Mouse (Mus musculus) adrenal gland, postnatal 14 days (tissue): ENCODE results near the gene Dnttip1. TPM values are rescaled to one million over a fixed set of nuclear protein-coding genes. Genes with fewer than 3 reads are reported as not detected.
"Not testable (repeated sequence)": the region's sequence is repeated elsewhere in the genome, so short reads cannot be mapped to it uniquely, and the experiment has no call there.

Experiments used
- DNase-seq: peaks from one replicate; pipeline ENCODE4 v3.0.0; 2021; ENCODE audit warnings: mixed read lengths
- total RNA-seq: library from RNA; stranded (reverse); gene quantifications from 2 replicates; pipeline ENCODE4 v1.2.3, GENCODE M21; 2021

Dnttip1 gene
- total RNA-seq, 1 experiment from 2014 or later: 39.6 TPM

GRCm38 (mm10) chr2:164781876-164782275, 36.1 kb downstream of the Dnttip1 start:
- no peak for DNase-seq

DNA sequence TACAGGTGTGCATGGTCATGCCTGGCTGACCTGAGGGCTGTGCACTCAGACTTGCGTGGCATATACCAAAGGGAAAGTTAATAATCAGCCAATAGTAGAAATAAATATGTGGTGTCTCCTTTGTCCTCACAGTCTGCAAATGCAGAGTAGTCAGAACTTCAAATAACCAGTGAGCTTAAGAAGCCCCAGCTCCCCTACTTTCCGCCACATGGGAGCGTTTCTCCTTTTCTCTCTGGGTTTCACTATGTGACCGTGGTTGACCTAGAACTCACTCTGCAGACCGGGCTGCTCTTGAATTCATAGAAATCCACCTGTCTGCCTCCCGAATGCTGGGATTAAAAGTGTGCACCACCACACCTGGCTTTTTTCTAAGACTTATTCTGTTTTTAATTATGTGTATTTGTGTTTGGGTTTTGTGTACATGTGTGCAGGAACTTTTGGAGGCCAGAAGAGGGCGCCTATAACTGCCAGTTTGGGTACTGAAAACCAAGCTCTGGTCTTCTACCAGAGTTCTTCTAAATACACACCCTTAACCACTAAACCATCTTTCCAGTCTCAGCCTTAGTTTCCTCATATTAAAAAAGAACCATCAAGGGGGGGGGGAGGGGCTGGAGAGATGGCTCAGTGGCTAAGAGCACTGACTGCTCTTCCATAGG, 38.3 kb downstream of the Dnttip1 start:
- no peak for DNase-seq

- no peak for DNase-seq
Measured at GRCm38 (mm10) chr2:164784869-164785420, 39.2 kb downstream of the Dnttip1 start.

DNA sequence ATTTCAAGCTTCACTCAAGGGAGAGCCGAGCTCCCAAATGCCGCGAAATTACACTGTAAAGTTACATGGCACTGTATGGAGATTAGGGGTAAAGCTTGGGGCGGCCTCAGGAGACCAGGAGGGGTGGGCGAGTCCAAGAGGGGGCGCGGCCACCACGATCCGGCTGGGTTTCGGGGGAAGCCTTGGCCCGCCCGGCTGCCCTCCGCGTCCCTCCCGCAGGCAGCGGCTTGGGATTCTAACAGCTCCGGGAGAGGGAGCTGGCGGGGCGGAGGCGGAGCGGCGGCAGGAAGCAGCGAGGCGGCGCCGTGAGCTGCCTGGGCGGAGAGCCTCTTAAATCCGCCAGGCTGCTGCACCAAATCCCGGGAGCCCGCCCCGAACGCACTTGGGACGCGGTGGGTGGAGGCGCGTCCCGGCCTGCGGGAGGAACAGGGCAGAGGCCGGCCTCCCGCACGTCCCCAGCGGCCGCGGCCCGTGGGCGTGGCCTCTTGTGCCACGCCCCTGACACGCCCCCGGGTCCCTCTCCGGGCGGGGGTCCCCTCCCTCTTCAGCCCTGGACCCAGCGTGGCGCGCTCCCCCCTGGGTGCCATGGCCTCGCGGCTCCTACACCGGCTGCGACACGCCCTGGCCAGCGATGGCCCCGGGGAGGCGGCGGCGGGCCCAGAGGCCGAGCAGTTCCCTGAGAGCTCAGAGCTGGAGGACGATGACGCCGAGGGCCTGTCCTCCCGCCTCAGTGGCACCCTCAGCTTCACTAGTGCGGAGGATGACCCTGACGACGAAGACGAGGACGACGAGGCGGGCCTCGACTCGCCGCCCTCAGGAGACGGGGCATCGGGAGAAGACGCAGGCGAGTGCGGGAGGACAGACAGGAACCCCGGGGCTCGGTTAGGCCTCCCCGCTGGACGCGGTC, 40.0 kb downstream of the Dnttip1 start, which contains the start of gene Snx21:
TSS of gene Snx21 (plus strand) at position 343 of the 907 bp plus-strand sequence.
- peak; percentile 94 for DNase-seq

DNA sequence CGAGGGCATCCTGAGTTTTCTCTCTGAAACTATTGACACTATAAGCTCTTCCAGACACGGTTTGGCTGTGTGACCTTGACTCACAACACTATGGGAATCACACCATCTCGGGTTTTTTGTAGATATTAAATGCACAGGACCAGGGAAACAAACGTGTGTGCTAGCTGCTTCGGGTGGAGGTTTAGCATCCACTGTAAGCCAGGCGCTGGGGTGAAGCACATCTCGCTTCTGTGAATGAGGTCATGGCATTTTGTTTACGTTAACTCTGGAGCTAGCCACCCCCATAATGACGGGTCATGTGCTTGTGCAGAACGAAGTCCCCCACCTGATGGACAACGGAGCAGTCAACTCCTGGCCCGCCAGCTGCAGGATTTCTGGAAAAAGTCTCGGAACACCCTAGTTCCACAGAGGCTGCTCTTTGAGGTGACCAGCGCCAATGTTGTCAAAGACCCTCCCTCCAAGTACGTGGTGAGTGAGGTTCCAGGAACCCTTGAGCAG, 40.7 kb downstream of the Dnttip1 start:
- DNase-seq: no peak

GRCm38 (mm10) chr2:164787032-164787431, 41.2 kb downstream of the Dnttip1 start:
- DNase-seq: no peak

- DNase-seq: no peak
Measured at GRCm38 (mm10) chr2:164787779-164788178, 42.0 kb downstream of the Dnttip1 start.

GRCm38 (mm10) chr2:164788411-164788810, 42.6 kb downstream of the Dnttip1 start:
- DNase-seq: no peak

DNA sequence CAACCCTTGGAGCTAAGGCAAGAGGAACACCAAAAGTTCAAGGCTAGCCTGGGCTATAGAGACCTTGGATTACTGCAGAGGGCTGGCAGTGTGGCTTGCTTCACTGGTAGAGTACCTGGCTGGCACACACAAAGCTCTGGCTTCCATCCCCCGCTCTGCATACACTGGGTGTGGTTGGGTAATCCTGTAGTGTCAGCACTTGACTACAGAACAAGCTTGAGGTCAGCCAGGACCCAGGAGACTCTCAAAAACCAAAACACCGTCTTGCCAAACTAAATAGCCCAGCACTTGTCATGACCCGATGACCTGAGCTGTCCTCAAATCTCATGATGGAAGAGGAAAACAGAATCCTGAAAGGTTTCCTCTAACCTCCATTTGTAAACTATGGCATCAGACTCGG, 44.7 kb downstream of the Dnttip1 start:
- DNase-seq: peak; percentile 73

DNA sequence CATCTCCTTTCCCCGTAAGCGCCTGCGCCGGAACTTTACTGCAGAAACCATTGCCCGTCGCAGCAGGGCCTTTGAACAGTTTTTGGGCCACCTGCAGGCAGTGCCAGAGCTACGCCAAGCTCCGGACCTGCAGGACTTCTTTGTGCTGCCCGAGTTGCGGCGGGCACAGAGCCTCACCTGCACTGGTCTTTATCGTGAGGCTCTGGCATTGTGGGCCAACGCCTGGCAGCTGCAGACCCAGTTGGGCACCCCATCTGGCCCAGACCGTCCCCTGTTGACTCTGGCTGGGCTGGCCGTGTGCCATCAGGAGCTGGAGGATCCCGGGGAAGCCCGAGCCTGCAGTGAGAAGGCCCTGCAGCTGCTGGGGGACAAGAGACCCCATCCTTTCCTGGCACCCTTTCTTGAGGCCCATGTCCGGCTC, 46.1 kb downstream of the Dnttip1 start:
- DNase-seq: no peak

- DNase-seq: peak; percentile 66
Measured at GRCm38 (mm10) chr2:164792400-164793190, 46.8 kb downstream of the Dnttip1 start.

- peak; percentile 83 for DNase-seq
Measured at GRCm38 (mm10) chr2:164793236-164793635, 47.5 kb downstream of the Dnttip1 start.

- no peak for DNase-seq
Measured at GRCm38 (mm10) chr2:164793772-164794171, 48.0 kb downstream of the Dnttip1 start.

DNA sequence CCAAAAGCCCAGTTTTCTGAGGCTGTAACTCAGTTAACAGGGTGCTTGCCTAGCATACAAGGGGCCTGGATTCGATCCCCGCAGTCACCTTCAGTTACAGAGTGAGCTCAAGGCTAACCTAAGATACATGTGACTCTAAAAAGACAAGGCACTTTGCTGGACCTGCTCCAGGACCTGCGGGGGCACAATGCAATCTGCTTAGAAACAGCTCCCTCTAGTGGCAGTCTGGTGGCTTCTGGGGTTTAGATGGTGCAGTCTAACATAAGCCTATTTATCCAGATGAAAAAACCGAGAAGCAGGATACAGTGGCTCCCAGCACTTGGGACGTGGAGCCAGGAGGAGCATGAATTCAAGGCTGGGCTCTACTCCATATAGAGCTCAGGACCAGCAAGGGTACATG, 48.5 kb downstream of the Dnttip1 start:
- peak; percentile 96 for DNase-seq

- DNase-seq: peak; percentile 47
Measured at GRCm38 (mm10) chr2:164795868-164796267, 50.1 kb downstream of the Dnttip1 start.

GRCm38 (mm10) chr2:164798554-164798953, 52.8 kb downstream of the Dnttip1 start:
- not testable (repeated sequence) for DNase-seq

DNA sequence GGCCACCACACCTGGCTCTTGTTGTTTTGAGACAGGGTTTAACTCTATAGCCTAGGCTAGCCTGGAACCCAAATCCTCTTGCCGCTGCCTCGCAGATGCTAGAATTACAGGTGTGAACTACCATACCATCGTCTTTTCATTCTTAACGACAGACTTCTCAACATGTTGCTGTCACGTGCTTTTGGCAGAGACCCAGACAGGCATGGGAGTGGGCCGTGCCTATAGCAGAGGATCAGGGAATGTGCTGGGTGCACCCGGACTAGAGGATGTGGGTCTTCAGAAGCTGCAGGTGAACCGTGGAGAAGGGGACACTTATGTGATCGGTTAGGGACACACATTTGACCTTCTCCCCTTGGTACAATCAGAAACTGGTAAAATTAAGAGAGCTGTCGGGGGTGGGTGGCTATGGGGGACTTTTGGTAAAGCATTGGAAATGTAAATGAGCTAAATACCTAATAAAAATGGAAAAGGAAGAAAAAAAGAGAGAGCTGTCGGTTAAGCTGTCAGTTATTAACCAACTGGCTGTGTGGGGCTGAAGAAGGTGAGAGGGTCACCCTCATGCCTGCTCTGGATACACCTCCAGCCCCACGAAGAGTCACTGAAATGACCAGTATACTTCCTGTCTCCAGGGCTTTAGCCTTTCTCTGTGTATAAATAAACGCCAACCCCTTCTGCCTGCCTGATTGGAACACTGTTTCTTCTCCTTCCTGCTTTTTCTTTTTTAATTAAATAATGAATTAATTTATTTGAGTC, 54.6 kb downstream of the Dnttip1 start:
- DNase-seq: no peak

DNA sequence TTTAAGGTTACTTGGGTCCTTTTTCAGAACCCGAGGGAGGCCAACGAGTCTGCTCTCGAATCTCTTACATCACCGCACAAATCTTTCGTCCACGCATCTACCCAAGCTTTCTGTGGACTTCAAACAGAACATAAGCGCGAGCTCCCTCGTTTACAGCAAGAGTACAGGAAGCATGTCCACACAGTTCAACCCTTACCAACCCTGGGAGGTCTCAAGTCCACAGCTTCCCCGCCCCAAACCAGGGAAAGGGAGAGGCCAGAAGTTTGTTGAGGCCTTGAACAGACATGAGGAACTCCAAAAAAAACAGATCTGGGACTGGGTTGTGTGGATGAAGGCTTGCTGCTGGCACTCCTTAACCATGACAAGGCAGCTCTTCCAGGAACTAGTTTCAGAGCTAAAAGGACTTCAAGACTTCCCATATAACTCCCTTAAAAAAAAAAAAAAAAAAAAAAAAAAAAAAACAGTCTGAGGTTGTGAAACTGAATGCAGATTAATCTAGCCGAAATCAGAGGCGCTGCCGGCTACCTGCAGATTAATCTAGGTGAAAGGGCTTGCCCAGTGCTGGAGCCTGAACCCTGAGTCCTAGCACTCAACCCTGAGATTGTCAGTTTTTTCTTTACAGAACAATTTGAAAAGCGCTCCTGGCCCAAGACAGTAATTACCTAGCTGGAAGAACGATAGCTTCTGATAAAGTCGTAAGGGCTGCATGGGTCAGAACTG, 57.6 kb downstream of the Dnttip1 start:
- DNase-seq: no peak

DNA sequence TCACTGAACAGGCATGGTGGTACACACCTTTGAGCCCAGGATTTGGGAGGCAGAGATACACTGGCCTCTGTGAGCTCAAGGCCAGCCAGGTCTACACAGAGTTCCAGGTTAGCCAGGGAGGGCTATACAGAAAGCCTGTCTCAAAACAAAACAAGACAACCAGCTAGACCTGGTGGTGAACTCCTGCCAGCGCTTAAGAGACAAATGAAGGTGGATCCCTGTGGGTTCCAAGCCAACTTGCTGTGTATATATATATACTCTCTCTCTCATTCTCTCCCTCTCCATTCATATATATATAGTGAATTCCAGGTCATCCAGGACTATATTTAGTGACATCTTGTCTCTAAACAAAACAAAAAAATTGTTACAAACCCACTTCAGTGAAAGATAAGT, 58.1 kb downstream of the Dnttip1 start:
- no peak for DNase-seq

DNA sequence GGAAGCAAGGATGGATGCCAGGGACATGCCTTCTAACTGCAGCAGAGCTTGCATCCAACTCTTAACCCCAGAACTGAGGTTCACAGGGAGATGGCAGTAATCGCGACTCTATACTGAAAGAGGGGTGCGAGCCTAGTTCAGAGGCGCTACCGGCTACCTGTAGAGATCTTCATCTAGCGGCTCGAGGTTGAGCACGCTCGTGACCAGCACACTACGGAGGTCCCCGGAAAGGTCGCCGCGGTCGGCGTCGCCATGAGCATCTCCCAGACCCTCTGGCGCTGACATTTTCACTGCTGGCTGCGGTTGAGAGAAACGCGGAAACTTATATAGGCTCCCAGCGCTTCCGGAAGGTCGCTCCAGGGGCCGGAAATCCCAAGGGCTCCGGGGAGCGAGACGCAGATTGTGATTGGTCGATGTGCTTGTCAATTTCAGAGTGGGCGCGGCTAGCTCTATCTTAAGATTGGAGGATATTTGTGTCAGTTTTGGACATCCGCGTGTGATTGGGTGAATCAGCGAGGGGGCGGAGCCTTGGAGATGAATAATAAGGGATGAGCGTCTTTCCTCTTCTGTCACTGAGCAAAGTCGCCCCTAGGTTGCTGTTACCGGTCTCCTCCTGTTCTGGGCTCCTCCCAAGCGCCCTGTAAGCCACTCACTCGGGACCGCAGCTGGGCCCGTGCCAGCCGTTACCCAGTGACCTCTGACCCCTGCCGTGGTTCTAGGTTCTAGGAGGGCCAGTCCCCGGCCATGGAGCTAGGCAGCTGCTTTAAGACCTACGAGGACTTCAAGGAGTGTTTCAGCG, 58.9 kb downstream of the Dnttip1 start, which contains the start of the genes Acot8 and Zswim3:
TSS of gene Acot8 (minus strand) at position 350 of the 799 bp plus-strand sequence.
TSS of gene Zswim3 (plus strand) at position 566 of the 799 bp plus-strand sequence.
- DNase-seq: peak; percentile 98
